Mouse (Mus musculus) heart, adult 2 months (tissue): Measurements from ENCODE around the gene Fetub.

Experiments
- CTCF ChIP-seq: fragments of 200-600 bp; IDR thresholded peaks from 2 replicates; pipeline ENCODE4 v1.8.1; 2022; ENCODE audit warnings: antibody characterized with exemption, mild to moderate bottlenecking, moderate library complexity
- EP300 ChIP-seq: fragments of 200-500 bp; IDR thresholded peaks from 2 replicates; pipeline ENCODE4 v1.6.1; 2011; ENCODE audit warnings: low read depth, low read length, control low read depth; ENCODE audit not compliant: insufficient read depth

DNA sequence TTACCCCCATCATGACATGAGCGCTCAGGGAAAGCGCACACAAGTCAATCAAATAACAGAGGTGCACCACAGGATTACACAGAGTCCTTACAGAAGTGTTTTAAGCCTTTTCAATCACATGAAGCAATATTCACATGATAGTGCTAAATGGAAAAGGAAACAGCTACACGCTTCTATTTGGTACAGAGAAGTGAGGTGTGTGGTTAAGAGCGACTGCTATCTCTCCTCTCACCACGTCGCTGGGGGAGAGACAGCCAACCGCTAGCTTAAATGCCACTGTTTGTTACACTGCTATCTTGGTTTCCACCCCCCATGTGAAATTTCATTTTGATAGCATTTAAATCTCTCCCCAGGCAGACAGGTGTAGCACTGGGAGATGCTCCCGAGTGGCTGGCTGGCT lies 28.4 kb upstream of the Fetub start:
- TF ChIP-seq EP300 (no peak), CTCF (no peak)
